Comparison of ENCODE assay signal across 8 mouse cellular contexts in the genomic region with DNA sequence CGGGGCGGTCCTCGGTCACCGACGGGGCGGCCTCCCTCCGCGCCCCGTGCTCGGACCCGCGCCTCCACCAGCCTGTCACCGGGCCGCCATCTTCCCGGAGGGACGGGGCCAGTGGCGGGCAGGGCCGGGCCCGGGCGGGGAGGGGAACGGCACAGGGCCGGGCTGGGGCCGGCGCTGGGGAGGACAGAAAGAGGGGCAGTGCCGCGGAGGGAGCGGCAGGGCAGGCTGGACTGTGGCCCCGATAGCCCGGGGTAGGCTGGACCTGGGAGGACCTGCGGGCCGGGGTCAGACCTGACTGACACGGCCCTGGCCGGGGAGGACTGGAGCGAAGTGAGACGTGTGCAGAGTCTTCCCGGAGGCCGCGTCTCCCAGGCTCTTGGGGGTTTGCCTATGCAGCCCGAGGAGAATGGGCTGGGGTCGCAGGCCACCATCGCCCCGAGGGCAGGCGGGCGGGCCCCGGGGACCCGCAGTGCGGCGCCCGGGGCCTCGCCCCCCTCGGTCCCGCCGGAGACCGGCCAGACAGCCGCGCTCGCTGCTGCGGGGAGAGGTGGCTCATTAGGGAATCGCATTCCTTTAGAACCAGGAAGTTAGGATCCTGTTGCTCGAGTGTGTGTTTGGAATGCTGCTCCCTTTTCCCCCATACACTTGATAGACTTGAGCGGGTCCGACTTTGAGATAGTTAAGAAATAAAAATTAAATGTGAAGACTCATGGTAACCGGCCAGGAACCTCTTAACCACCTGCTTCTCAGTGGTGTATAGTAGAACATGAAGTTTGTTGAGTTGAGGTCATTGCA. TPM values are rescaled to one million over a fixed set of nuclear protein-coding genes. Genes with fewer than 3 reads are reported as not detected.
DNase-seq lines count a peak whose midpoint lies in the region; ATAC-seq and TF ChIP-seq lines count a peak whose summit lies in the region.

No protein-coding gene starts in this region.

- H3K27ac ChIP-seq in heart, embryonic 10.5 days: peak overlapping the region; percentile 97
- peak overlapping the region; percentile 91 for H3K27ac ChIP-seq in neural tube, embryonic 13.5 days (replicated peaks)

- peak; percentile 56 for DNase-seq in 3T3-L1 (ENCODE audit: low read depth, low spot score)
- DNase-seq in Muller cell, postnatal 12 days (ENCODE audit: inconsistent ontology term): peak; percentile 60
- peak; percentile 63 for DNase-seq in embryo, embryonic 9.5 days (ENCODE audit: extremely low spot score)
- peak; percentile 86 for DNase-seq in heart, embryonic 10.5 days (ENCODE audit: low spot score)
- DNase-seq in kidney, adult 8-10 months: peak; percentile 37
- DNase-seq in lung, adult 2 months: peak; percentile 59
- peak; percentile 40 for DNase-seq in urinary bladder, postnatal 25 days (ENCODE audit: low spot score)

- peaks cover 12% of the 10 kb centered on the region; the same call in 1 of the 2 replicates for H3K4me1 ChIP-seq in heart, embryonic 10.5 days
- peaks cover 12% of the 10 kb centered on the region for H3K4me1 ChIP-seq in lung, adult 2 months (ENCODE audit: control insufficient read depth, insufficient read depth, low read length)
- H3K4me1 ChIP-seq in neural tube, embryonic 13.5 days (replicated peaks): peaks cover 46% of the 10 kb centered on the region

- peak overlapping the region; percentile 100 for H3K4me3 ChIP-seq in heart, embryonic 10.5 days
- peak overlapping the region; percentile 74 for H3K4me3 ChIP-seq in lung, adult 2 months (replicated peaks; ENCODE audit: extremely low read depth, low read depth, low read length)
- peak overlapping the region; percentile 98 for H3K4me3 ChIP-seq in neural tube, embryonic 13.5 days

- TF ChIP-seq CTCF in lung, adult 2 months (IDR thresholded peaks at IDR 0.05; ENCODE audit: insufficient read depth, low read length): no peak

- WGBS in heart, embryonic 10.5 days: under 1% methylated on average over 56 of the region's 63 CpGs
- under 1% methylated on average over 50 of the region's 63 CpGs for WGBS in lung, adult 2 months
- under 1% methylated on average over 47 of the region's 63 CpGs for WGBS in neural tube, embryonic 13.5 days

- H3K36me3 ChIP-seq in heart, embryonic 10.5 days: no peaks in the 10 kb centered on the region
- H3K36me3 ChIP-seq in neural tube, embryonic 13.5 days: no peaks in the 10 kb centered on the region

- peak; percentile 75 for ATAC-seq in neural tube, embryonic 13.5 days (ENCODE audit: low read depth)

- no peak for TF ChIP-seq POLR2A in lung, adult 2 months (IDR thresholded peaks at IDR 0.05; ENCODE audit: borderline replicate concordance, extremely low read depth, low read depth, low read length)

- H3K9me3 ChIP-seq in heart, embryonic 10.5 days: no peaks in the 10 kb centered on the region
- no peaks in the 10 kb centered on the region for H3K9me3 ChIP-seq in neural tube, embryonic 13.5 days

- peak overlapping the region; percentile 97 for H3K9ac ChIP-seq in neural tube, embryonic 13.5 days

- H3K4me2 ChIP-seq in neural tube, embryonic 13.5 days: peak overlapping the region; percentile 95

- no peaks in the 10 kb centered on the region for H3K27me3 ChIP-seq in heart, embryonic 10.5 days (ENCODE audit: insufficient read depth, poor library complexity, severe bottlenecking)
- no peaks in the 10 kb centered on the region for H3K27me3 ChIP-seq in neural tube, embryonic 13.5 days

RNA-seq across cellular contexts. Expression of gene Larp4b, which starts 0.7 kb away (rescaled TPM):
- 29.3 and 32.1 TPM in 2 replicates for polyA plus RNA-seq in heart, embryonic 10.5 days (2016; fragmentation: Nextera tagmentation; extraction: Ambion mirVana)
- polyA plus RNA-seq in lung, adult 2 months (2012; rRNA removed): 17.8 and 23.9 TPM in 2 replicates
- polyA plus RNA-seq in neural tube, embryonic 13.5 days (2015; fragmentation: Nextera tagmentation; extraction: Ambion mirVana): 31.6 and 35.8 TPM in 2 replicates

Comparison
In these comparisons a context has a peak if more than half of its experiments do, and no peak if none do; other contexts are left out.
1. Peak in every context shown above with its lines: DNase-seq, ATAC-seq, H3K4me3 ChIP-seq and H3K27ac ChIP-seq.